Mouse (Mus musculus): Measurements from ENCODE around the gene C130060K24Rik.

The C130060K24Rik gene

DNA sequence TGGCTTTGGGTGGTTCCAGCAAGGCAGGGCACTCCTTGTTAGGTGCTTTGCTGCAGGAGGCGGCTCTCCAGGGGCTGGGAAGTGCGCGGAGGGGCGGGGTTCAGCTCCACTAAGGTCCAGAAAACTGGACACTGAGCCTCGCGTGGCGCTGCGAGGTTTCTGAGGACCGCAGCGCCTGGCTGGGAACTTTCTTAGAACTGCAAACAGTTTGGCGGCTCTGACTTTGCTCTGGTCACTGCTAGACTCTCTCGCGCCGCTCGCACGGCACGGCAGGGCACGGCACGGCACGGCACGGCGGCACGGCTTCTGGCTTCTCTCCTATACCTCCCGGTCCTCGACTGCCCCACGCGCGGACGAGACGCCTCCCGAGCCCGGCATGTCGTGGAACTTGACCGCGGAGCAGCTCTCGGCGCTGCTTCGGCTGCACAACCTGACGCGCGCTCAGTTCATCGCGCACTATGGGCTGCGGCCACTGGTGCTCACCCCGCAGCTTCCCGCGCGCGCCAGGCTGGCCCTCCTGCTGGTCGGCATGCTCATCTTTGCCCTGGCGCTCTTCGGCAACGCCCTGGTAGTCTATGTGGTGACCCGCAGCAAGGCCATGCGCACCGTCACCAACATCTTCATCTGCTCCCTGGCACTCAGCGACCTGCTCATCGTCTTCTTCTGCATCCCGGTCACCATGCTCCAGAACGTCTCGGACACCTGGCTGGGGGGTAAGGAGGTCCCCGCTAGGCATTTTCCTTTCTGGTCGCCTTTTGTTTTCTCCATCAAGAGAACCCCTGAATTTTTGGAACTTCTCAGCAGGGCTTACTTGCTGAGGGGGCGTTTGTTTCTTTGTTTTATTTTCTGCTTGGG lies at the start of gene C130060K24Rik:
Gene C130060K24Rik, plus strand, starts transcription at position 188 of the 855 bp plus-strand sequence.
- no peak for DNase-seq (ENCODE audit: low read depth, low spot score)
- Histone ChIP-seq H3K27me3 (ENCODE audit: control insufficient read depth, insufficient read depth, low read length, poor library complexity, severe bottlenecking) (no peaks in the 10 kb centered on the region), H3K36me3 (ENCODE audit: control insufficient read depth, insufficient read depth, low read length, poor library complexity, severe bottlenecking) (no peaks in the 10 kb centered on the region)

DNA sequence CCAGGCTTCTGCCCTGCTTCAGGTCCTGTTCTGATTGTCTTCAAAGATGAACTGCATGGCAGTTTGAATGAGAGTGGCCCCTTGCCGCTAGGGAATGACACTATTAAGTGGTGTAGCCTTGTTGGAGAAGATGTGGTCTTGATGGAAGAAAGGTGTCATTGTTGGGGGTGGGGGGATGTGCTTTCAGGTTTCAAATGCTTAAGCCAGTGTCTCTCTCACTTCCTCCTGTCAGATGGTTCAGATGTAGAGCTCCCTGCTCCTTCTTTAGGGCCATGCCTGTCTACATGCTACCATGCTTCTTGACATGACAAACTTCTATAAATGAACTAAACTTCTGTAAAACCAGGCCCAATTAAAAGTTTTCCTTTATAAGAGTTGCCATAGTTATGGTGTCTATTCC lies 46.7 kb upstream of the C130060K24Rik start:
- H3K27me3 ChIP-seq (ENCODE audit: control insufficient read depth, insufficient read depth, low read length, poor library complexity, severe bottlenecking): no peaks in the 10 kb centered on the region
- H3K36me3 ChIP-seq (ENCODE audit: control insufficient read depth, insufficient read depth, low read length, poor library complexity, severe bottlenecking): no peaks in the 10 kb centered on the region
- DNase-seq (ENCODE audit: low read depth, low spot score): no peak

GRCm38 (mm10) chr6:65339391-65339790 lies 41.5 kb upstream of the C130060K24Rik start:
- H3K27me3 ChIP-seq (ENCODE audit: control insufficient read depth, insufficient read depth, low read length, poor library complexity, severe bottlenecking): no peaks in the 10 kb centered on the region
- no peaks in the 10 kb centered on the region for H3K36me3 ChIP-seq (ENCODE audit: control insufficient read depth, insufficient read depth, low read length, poor library complexity, severe bottlenecking)
- DNase-seq (ENCODE audit: low read depth, low spot score): no peak

GRCm38 (mm10) chr6:65341360-65341759 lies 39.5 kb upstream of the C130060K24Rik start:
- H3K36me3 ChIP-seq (ENCODE audit: control insufficient read depth, insufficient read depth, low read length, poor library complexity, severe bottlenecking): no peaks in the 10 kb centered on the region
- no peaks in the 10 kb centered on the region for H3K27me3 ChIP-seq (ENCODE audit: control insufficient read depth, insufficient read depth, low read length, poor library complexity, severe bottlenecking)
- no peak for DNase-seq (ENCODE audit: low read depth, low spot score)

DNA sequence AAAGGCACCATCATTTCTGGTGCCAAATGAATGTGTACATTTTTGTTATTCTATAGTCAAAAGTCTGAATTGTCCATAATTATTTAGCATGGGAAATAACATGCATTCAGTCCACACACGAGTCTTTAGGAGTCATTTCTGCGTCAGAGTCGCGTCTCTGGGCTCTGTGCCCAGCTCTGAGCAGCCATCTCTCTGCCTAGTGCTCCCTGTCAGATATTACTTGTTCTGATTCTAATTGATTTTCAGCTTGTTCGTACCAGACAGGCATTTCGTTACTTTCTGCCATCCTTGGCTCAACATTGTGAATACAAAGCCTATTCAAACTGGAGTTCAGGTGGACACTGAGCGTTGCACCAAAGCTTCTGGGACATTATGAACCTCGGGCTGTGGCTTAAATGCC lies 33.2 kb upstream of the C130060K24Rik start:
- Histone ChIP-seq H3K27me3 (ENCODE audit: control insufficient read depth, insufficient read depth, low read length, poor library complexity, severe bottlenecking) (no peaks in the 10 kb centered on the region), H3K36me3 (ENCODE audit: control insufficient read depth, insufficient read depth, low read length, poor library complexity, severe bottlenecking) (no peaks in the 10 kb centered on the region)
- DNase-seq (ENCODE audit: low read depth, low spot score): no peak

DNA sequence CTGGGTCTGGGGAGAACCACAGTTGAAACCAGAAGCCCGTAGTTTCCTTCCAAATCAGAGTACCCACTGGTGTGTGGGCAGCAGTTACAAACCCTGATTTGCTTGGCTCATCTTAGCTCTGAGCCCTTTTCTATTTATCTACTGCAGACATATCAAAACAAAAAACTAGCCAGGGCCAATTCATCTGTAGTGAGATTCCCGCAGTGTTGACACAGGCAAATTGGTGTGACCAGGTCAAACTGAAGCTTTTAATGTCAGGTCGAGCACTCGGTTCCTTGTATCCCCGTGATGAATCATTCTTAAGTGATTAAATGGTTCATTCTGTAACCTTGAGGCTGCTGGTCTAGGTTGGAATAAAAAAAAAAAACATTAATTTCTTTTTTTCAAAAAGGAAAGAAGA lies 32.6 kb upstream of the C130060K24Rik start:
- no peak for DNase-seq (ENCODE audit: low read depth, low spot score)
- Histone ChIP-seq H3K27me3 (ENCODE audit: control insufficient read depth, insufficient read depth, low read length, poor library complexity, severe bottlenecking) (no peaks in the 10 kb centered on the region), H3K36me3 (ENCODE audit: control insufficient read depth, insufficient read depth, low read length, poor library complexity, severe bottlenecking) (no peaks in the 10 kb centered on the region)

DNA sequence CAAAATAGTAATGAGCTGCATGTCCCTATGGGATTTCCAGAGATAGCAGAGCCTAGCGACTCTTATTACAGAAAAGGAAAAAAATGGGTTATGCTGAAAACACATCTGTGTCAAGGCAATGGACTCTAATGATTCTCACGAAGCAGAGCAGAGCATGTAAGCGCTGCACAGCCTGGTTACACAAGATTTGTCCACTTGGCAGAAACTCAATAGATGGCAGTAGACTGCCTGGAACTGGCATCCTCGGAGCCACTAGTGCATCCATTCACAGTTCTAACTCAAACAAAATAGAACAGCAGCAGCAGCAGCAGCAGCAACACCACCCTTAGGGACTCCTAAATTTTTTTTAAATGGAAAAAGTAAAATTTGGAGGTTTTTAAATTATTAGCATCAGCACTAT lies 29.3 kb upstream of the C130060K24Rik start:
- H3K27me3 ChIP-seq (ENCODE audit: control insufficient read depth, insufficient read depth, low read length, poor library complexity, severe bottlenecking): no peaks in the 10 kb centered on the region
- DNase-seq (ENCODE audit: low read depth, low spot score): no peak

GRCm38 (mm10) chr6:65375918-65376317 lies 5.0 kb upstream of the C130060K24Rik start:
- no peak for DNase-seq (ENCODE audit: low read depth, low spot score)
- no peaks in the 10 kb centered on the region for H3K36me3 ChIP-seq (ENCODE audit: control insufficient read depth, insufficient read depth, low read length, poor library complexity, severe bottlenecking)
- no peaks in the 10 kb centered on the region for H3K27me3 ChIP-seq (ENCODE audit: control insufficient read depth, insufficient read depth, low read length, poor library complexity, severe bottlenecking)

More for the DNA sequence above, 29.3 kb upstream of the C130060K24Rik start:
- no peaks in the 10 kb centered on the region for H3K36me3 ChIP-seq (ENCODE audit: control insufficient read depth, insufficient read depth, low read length, poor library complexity, severe bottlenecking)

GRCm38 (mm10) chr6:65421888-65422287 lies 41.0 kb downstream of the C130060K24Rik start:
- Histone ChIP-seq H3K36me3 (ENCODE audit: control insufficient read depth, insufficient read depth, low read length, poor library complexity, severe bottlenecking) (no peaks in the 10 kb centered on the region), H3K27me3 (ENCODE audit: control insufficient read depth, insufficient read depth, low read length, poor library complexity, severe bottlenecking) (no peaks in the 10 kb centered on the region)
- DNase-seq (ENCODE audit: low read depth, low spot score): no peak

DNA sequence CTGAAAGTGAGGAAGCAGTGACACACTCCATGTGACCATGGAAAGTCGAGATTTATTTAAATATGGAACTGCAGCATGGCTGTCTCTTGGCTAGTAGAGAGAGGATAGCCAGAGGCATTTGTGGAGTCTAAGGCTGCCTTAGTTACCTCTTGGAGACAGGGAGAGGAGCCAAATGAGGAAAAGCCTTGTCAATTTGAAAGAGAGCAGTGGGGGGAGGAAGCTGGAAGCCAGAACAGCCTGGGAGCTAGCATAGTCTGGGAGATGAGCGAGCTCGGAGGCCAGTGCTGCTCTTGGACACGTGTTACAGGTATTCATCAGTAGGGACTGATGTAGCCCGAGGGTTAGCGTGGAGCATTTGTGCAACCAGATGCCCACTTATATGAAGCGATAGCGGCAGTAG lies 46.2 kb downstream of the C130060K24Rik start:
- DNase-seq (ENCODE audit: low read depth, low spot score): no peak
- Histone ChIP-seq H3K27me3 (ENCODE audit: control insufficient read depth, insufficient read depth, low read length, poor library complexity, severe bottlenecking) (no peaks in the 10 kb centered on the region), H3K36me3 (ENCODE audit: control insufficient read depth, insufficient read depth, low read length, poor library complexity, severe bottlenecking) (no peaks in the 10 kb centered on the region)

GRCm38 (mm10) chr6:65433159-65433558 lies 52.3 kb downstream of the C130060K24Rik start:
- Histone ChIP-seq H3K27me3 (ENCODE audit: control insufficient read depth, insufficient read depth, low read length, poor library complexity, severe bottlenecking) (no peaks in the 10 kb centered on the region), H3K36me3 (ENCODE audit: control insufficient read depth, insufficient read depth, low read length, poor library complexity, severe bottlenecking) (no peaks in the 10 kb centered on the region)
- no peak for DNase-seq (ENCODE audit: low read depth, low spot score)

DNA sequence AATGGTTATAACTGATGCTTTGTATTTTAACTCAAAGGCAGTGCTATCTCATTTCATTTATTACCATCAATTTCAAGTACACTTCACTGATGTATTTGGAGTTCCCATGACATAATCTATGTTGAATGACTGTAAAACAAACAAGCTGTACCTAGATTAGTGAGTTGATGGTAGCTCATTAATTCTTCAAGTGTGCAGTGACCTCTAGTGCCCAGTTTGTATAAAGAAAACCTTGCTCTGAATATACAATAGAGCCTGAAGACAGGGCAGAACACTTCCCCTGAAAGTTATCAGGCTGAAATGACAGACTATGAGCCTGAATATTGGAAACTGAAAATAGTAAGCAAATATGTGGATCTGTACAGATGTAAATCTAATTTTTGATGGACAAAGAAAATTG lies 72.6 kb downstream of the C130060K24Rik start:
- Histone ChIP-seq H3K27me3 (ENCODE audit: control insufficient read depth, insufficient read depth, low read length, poor library complexity, severe bottlenecking) (no peaks in the 10 kb centered on the region), H3K36me3 (ENCODE audit: control insufficient read depth, insufficient read depth, low read length, poor library complexity, severe bottlenecking) (no peaks in the 10 kb centered on the region)
- DNase-seq (ENCODE audit: low read depth, low spot score): peak; percentile 58

- no peak for DNase-seq (ENCODE audit: low read depth, low spot score)
Measured at GRCm38 (mm10) chr6:65465294-65465693, 84.4 kb downstream of the C130060K24Rik start.

GRCm38 (mm10) chr6:65470320-65470719 lies 89.4 kb downstream of the C130060K24Rik start:
- no peak for DNase-seq (ENCODE audit: low read depth, low spot score)
- Histone ChIP-seq H3K36me3 (ENCODE audit: control insufficient read depth, insufficient read depth, low read length, poor library complexity, severe bottlenecking) (no peaks in the 10 kb centered on the region), H3K27me3 (ENCODE audit: control insufficient read depth, insufficient read depth, low read length, poor library complexity, severe bottlenecking) (no peaks in the 10 kb centered on the region)

More at GRCm38 (mm10) chr6:65465294-65465693, 84.4 kb downstream of the C130060K24Rik start:
- Histone ChIP-seq H3K27me3 (ENCODE audit: control insufficient read depth, insufficient read depth, low read length, poor library complexity, severe bottlenecking) (no peaks in the 10 kb centered on the region), H3K36me3 (ENCODE audit: control insufficient read depth, insufficient read depth, low read length, poor library complexity, severe bottlenecking) (no peaks in the 10 kb centered on the region)

GRCm38 (mm10) chr6:65472455-65472854 lies 91.5 kb downstream of the C130060K24Rik start:
- no peaks in the 10 kb centered on the region for H3K27me3 ChIP-seq (ENCODE audit: control insufficient read depth, insufficient read depth, low read length, poor library complexity, severe bottlenecking)
- H3K36me3 ChIP-seq (ENCODE audit: control insufficient read depth, insufficient read depth, low read length, poor library complexity, severe bottlenecking): no peaks in the 10 kb centered on the region
- no peak for DNase-seq (ENCODE audit: low read depth, low spot score)

Measured in splenic B cell, adult 2 months (primary cell).